Mouse (Mus musculus) G1E (cell line): ENCODE data around the gene Ppp2r3c.

Experiments
- CTCF ChIP-seq: IDR thresholded peaks from 2 replicates; pipeline ENCODE4 v1.5.1; 2012; ENCODE audit warnings: low read depth, low read length, inconsistent platforms, mixed read lengths
- GATA1 ChIP-seq: IDR thresholded peaks from 2 replicates; pipeline ENCODE4 v1.6.1; 2012; ENCODE audit warnings: borderline replicate concordance, low read length, inconsistent platforms, mixed read lengths
- GATA2 ChIP-seq: IDR thresholded peaks from 2 replicates; pipeline ENCODE4 v1.6.1; 2012; ENCODE audit warnings: low read depth, low read length, inconsistent platforms, borderline replicate concordance
- POLR2AphosphoS5 ChIP-seq: IDR thresholded peaks from 2 replicates; pipeline ENCODE4 v1.6.1; 2012; ENCODE audit warnings: low read depth, low read length, inconsistent platforms; ENCODE audit not compliant: insufficient replicate concordance

DNA sequence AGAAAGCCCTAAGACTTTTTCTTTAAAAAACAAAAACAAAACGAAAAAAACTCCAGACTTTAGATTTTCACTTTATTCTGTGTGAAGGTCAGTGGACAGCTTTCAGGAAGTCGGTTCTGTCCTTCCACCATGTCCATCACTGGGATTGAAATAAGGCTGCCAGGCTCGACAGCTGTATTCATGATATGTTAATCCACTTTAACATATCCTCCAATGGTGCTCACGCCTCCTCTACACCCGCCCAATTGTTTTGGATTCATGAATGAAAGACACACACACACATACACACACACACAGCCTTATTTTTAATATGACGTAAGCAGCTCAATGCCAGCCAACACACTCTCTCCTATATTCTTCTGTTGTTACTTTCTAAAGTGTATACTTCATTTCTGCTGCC, 4.8 kb upstream of the Ppp2r3c start:
- TF ChIP-seq GATA1 = no peak
- no peak for TF ChIP-seq CTCF
- no peak for TF ChIP-seq GATA2
- TF ChIP-seq POLR2AphosphoS5 = no peak
